Mouse (Mus musculus): ENCODE measurements around the gene Batf.

GRCm38 (mm10) chr12:85684411-85685275 is 1.8 kb upstream of the Batf start:
- TF ChIP-seq POLR2A (IDR thresholded peaks at IDR 0.05; ENCODE audit: low read depth, low read length), result no peak
- no peak for TF ChIP-seq CTCF (IDR thresholded peaks at IDR 0.05; ENCODE audit: borderline replicate concordance, insufficient read depth, low read length)
